Mouse (Mus musculus) cerebellum, postnatal 25 days (tissue): ENCODE data around the gene Necap2.

Experiments
- DNase-seq, 2 experiments: peaks; one replicate each; pipeline ENCODE4 v3.0.0; 2021; ENCODE audit warnings: mixed read lengths in 2 of 2

Necap2 gene

DNA sequence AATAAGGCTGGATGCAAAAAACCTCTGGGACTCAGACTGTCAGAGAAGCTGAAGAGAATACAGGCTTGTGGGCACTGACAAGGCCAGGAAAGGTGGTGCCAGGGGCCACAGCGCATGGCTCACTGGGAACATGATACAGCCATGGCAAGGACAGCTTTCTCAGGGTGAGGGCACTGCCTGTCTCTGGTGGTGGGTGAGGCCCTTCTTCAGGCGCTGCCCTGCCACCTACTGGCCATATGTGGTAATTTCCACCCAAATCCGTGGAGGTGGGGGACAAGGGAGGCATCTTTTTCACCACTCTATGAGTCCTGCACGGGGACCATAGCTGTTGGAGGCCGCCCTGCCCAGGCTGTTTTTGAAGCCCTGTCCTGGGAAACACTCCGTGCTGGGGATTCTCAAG is 46.4 kb downstream of the Necap2 start:
- DNase-seq = peak; percentile 91 to 92

DNA sequence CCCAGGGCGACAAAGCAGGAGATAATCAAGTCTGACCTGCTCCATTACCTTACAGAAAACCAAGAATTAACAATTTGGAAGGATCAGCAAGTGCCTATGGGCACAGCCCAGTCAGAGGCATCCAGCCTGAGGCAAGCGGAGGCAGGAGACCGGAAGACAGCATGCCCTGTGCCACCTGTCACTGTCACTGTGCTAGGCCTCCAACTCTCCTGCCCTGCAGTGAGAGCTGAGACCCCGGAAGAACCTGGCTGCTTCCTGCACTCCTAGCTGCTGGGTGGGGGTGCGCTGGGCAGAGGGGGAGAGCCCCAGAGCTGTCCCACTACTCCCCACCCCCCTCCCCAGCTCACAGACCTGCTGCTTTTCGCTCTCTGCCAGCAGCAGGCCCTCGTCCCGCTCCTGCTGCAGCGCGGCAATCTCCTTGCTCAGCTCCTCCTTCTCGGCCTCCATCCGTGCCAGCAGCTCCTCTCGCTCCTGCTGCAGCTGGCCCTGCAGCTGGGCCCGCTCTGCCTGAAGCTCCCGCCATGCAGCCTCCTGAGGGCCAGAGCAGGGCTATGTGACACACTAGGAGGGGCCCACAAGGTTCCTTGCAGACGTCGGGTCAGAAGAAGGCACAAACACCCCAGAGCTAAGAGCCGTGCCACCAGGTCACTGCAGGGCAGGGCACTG is 47.5 kb downstream of the Necap2 start:
- DNase-seq = peak; percentile 64 to 71

DNA sequence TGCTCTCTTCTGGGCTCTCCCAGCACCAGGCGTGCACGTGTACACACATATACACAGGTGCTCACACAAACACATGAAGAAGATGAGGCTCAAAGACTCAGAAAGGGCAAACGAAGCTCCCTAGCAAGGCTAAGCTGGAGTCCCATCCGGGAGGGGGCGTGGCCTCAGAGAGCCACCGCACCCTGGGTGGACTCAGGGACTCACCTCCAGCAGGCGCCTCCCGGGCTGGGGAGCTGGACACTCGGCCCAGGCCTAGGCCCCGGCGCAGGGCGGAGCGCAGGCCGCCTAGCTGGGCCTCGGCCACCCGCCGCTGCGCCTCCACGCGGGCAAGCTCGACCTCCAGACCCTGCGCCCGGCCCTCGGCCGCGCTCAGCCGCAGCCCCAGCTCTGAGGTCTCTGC is 53.2 kb downstream of the Necap2 start:
- no peak for DNase-seq

DNA sequence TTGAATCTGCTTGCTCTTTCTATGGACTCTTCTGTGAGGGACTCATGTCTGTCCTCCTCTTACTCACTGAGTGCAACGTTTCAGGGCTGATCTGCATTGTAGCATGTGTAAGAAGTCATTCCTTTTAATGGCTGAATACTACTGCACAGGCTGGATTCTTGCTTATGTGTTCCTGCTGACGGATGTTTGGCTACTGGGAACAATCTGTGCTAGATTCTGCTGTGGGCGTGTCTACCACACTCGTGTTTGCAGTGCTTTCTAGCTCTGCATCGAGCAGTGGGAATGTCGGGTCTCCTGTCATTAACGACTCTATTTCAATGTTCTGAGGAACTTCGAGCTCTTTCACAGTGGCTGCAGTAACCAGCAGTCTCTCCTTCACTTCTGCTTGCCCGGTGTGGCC is 54.1 kb downstream of the Necap2 start:
- DNase-seq = no peak

DNA sequence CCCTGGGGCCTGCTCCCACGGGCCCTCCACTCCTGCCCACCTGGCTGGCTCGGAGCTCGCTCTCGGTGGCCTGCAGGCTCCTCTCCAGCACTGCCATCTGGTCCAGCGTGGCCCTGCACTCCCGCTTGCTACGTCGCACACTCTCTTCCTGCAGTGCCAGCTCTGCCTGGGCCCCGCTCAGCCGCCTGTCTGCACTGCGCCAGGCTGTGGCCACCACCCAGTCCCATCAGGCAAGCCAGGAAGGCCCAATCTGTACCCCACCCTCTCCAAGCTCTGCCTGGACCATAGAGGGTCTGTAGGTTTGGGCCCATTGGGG is 56.6 kb downstream of the Necap2 start:
- peak; percentile 76 to 78 for DNase-seq

DNA sequence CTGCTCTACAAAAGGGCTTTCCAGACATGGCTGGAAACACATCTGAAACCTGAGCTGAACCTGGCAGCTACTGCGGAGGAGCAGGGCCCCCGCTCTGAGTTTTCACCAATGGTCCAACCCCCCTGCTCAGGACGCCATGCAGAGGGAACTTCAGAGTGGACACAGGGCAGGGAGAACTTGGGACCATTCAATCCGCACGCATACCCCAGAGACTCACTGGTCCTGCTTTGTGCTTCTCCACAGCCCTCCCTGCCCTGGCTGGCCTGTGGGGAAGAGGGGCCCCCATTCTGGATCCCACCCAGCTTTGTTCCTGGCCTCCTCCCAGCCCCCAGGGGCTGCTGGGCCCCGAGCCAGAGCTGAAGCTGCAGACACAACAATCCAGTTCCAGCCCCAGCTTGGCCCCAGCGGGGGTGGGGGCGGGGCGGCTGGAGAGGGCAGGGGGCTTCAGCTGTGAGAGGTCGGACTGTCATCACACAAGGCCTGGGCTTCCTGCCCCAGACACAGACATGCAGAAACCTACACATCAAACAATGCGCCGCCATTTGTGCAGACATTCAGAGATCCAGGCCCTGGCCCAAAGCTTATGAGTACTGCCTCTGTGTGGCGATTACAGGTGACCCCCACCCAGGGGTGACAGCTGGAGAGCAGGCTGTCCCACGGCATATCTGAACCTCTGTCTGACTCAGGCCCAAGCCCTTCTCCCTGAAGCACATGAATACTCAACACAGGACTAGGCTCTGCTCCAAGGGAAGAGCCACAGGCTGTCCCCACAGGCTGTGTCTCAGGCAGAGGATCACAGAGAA is 57.1 kb downstream of the Necap2 start:
- DNase-seq = peak; percentile 60 to 66

DNA sequence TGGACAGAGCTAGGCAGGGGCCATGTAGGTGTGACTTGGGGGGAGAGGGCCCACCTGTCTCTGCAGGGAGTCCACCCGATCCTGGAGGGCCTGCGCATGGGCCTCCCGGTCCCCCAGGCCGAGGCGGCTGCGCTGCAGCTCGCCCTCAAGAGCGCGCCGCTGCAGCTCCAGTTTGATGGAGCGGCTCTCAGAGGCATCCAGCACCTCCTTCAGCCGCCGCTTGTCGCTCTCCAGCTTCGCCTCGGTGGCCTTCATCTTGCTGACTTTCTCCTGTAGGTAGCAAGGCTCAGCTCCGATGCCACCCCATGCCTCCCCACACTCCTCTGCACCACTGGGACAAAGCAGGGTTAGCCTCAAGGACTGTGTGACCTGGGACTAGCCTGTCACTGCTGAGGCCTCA is 57.9 kb downstream of the Necap2 start:
- peak in 1 of 2 experiments; percentile 16 for DNase-seq

DNA sequence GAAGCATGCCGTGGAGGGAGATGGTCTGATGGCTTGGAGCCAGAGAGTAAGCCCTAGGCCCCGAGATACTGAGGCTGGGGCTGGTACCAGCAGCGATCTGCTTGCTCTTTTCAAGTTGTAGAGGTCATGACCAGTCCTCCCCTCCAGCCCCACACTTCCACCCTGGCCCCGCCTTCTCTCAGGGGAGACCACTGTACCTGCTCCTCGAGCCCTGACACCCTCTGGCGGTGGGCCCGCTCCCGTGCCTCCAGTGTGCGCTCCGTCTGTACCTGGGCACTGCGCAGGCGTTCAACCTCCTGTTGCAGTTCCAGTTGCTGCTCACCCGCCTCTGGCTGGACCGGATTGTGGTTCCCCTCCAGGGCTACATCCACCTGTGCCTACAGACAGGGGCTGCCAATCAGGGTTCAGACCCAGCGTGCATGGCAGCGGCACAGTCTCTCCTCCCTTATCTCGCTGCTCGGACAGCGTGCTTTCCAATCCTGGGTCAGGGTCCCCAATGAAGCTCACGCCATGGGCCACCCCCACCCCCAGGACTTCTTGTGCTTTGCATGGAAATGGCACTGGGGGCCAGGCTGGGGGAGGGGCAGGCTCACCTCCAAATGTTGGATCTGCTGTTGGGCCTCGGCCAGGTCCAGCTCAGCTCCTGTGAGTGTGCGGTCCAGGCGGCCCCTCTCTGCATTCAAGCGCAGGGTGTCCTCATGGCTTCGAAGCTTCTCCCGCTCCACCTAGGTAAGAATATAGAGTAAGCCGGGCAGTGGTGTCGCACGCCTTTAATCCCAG is 60.3 kb downstream of the Necap2 start:
- DNase-seq = peak; percentile 18 to 37
